Mouse (Mus musculus) limb, embryonic 10.5 days (tissue): Measurements from ENCODE around the gene Fam126a. TPM values are rescaled to one million over a fixed set of nuclear protein-coding genes. Genes with fewer than 3 reads are reported as not detected.

ENCODE experiments used
- DNase-seq: peaks from one replicate; pipeline ENCODE4 v3.0.0-alpha.2; 2017; ENCODE audit warnings: low spot score
- H3K27ac ChIP-seq: fragments of 300-500 bp; sonication (generic); 2 replicates; pipeline ENCODE4 v1.5.1; 2016; ENCODE audit warnings: mild to moderate bottlenecking
- H3K27me3 ChIP-seq: fragments of 300-500 bp; sonication (generic); 2 replicates; pipeline ENCODE4 v1.6.1; 2016; ENCODE audit warnings: low read depth, mild to moderate bottlenecking; ENCODE audit not compliant: poor library complexity, severe bottlenecking
- H3K36me3 ChIP-seq: fragments of 300-500 bp; sonication (generic); 2 replicates; pipeline ENCODE4 v1.6.1; 2016; ENCODE audit warnings: mild to moderate bottlenecking, moderate library complexity
- H3K4me1 ChIP-seq: fragments of 300-500 bp; sonication (generic); 2 replicates; pipeline ENCODE4 v1.6.1; 2016
- H3K4me3 ChIP-seq: fragments of 300-500 bp; sonication (generic); 2 replicates; pipeline ENCODE4 v1.5.1; 2016; ENCODE audit warnings: mild to moderate bottlenecking, moderate library complexity
- H3K9me3 ChIP-seq: fragments of 300-500 bp; sonication (generic); replicated peaks from 2 replicates; pipeline ENCODE4 v1.6.1; 2016; ENCODE audit warnings: mild to moderate bottlenecking
- WGBS: fragments of 180-500 bp; shearing (Covaris S2); methylation state at CpG from one replicate; pipeline ENCODE4 v1.1.7; 2016; 5-methylcytosine and 5-hydroxymethylcytosine counted together
- polyA plus RNA-seq: library from polyadenylated mRNA; unstranded; fragments of >200 nt; fragmentation: Nextera tagmentation; extraction: Ambion mirVana; gene quantifications from 2 replicates; pipeline ENCODE4 v1.2.1, GENCODE M21; 2016

Fam126a gene
- polyA plus RNA-seq, 1 experiment from 2014 or later = 23.3 TPM

DNA sequence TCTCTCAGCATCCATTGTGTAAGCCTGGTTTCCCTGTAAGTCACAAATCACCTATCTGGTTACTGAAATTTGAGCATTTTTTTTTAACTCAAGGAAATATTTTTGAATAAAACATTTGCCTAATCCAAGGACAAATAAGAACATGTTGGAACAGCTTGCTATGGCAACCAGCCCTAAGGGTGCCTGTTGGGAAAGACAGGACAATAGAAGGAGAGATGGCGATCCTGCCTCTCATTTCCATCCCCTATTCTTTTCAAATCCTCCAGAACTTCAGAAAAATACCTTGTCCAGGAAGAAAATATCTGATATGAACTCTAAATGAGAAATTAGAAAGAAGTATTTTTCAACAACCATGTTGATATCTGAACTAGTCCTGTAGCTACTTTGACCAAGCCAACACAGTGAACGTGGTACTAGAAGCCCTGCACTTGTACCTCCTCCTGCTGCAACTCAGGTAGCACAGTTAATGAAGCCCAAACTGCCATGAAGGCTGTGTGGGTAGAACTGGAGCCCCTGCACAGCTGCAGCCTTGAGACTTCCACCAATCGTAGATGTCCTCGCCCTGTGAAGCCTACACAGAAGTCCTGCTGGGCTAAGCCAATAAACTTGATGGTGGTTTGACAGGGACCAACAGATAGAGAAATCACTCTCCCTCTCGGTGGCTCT is 17.0 kb downstream of the Fam126a start:
- DNase-seq = no peak
- Histone ChIP-seq H3K9me3 (no peaks in the 10 kb centered on the region), H3K36me3 (no peaks in the 10 kb centered on the region), H3K27me3 (no peaks in the 10 kb centered on the region), H3K4me3 (no peak overlapping the region), H3K27ac (no peak overlapping the region), H3K4me1 (no peaks in the 10 kb centered on the region)
- WGBS = 75% methylated on average over 5 of the region's 5 CpGs

DNA sequence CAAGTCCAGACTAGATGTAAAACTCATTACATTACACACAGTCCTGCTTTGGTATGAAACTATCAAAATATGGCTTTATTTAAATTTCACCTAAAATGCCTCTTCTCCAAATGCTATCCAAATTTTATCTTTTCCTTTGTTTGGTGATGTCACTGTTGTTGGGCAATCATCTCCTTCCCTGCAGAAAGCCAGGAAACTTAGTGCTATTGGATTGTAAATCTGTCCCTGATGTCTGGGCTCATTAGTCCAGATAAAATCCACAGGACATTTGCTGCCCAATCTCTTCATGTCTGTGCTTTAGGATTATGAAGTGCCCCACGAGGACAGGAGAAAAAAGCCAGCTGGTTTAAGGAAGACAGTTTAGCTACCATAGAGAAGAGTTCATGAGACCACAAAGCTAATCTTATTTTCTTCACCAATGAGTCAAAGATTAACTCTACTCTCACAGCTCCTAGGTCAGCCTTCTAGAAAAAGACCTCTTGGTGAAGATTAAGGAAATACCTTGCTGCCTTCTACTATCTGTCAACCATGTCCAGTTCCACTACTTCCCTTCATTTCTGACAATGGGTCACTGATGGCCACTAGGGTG is 31.3 kb downstream of the Fam126a start:
- H3K27me3 ChIP-seq = no peaks in the 10 kb centered on the region
- H3K27ac ChIP-seq = no peak overlapping the region
- H3K9me3 ChIP-seq = no peaks in the 10 kb centered on the region
- 71% methylated on average over 1 of the region's 1 CpGs for WGBS
- H3K4me1 ChIP-seq = no peaks in the 10 kb centered on the region
- H3K4me3 ChIP-seq = no peak overlapping the region
- no peaks in the 10 kb centered on the region for H3K36me3 ChIP-seq
- DNase-seq = no peak

DNA sequence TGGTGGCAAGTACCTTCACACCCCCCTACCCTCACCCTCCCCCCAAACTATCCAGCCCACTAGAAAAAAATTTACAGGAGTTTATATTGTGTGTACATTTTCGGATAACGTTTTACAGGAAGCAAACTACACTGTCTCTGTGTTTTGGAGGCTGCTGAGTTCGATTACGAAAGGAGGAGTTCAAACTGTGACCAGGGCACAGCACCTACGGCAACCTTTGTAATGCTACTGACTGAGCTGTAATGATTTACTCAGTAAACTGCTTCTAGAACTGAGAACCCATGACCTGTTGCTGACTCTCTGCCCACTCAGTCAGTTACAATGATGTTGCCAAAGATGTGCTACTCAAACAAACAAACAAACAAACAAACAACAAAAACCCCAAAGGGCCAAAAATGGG is 34.5 kb downstream of the Fam126a start:
- Histone ChIP-seq H3K4me3 (no peak overlapping the region), H3K4me1 (no peaks in the 10 kb centered on the region), H3K36me3 (no peaks in the 10 kb centered on the region), H3K27me3 (no peaks in the 10 kb centered on the region), H3K27ac (no peak overlapping the region), H3K9me3 (no peaks in the 10 kb centered on the region)
- no peak for DNase-seq
- whole genome bisulfite sequencing = 84% methylated on average over 5 of the region's 5 CpGs

DNA sequence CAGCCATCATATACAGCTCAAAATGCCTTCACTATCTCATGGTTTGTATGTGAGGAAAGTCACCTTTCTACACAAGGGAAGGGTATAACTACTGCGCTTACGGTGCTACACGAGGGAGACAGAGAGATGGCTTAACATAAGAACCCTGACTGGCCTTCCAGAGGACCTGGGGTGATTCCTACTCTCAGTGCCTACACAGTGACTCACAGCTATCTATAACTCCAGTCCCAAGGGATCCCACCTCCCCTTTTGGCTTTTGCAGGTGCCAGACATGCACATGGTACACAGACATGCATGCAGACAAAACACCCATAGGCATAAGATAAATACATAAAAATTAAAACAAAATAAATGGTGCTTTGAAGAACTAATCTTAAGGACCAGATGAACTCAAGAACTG is 35.6 kb downstream of the Fam126a start:
- Histone ChIP-seq H3K27ac (no peak overlapping the region), H3K27me3 (no peaks in the 10 kb centered on the region), H3K36me3 (no peaks in the 10 kb centered on the region), H3K4me1 (no peaks in the 10 kb centered on the region), H3K4me3 (no peak overlapping the region), H3K9me3 (no peaks in the 10 kb centered on the region)
- 93% methylated on average over 3 of the region's 3 CpGs for WGBS
- DNase-seq = no peak

DNA sequence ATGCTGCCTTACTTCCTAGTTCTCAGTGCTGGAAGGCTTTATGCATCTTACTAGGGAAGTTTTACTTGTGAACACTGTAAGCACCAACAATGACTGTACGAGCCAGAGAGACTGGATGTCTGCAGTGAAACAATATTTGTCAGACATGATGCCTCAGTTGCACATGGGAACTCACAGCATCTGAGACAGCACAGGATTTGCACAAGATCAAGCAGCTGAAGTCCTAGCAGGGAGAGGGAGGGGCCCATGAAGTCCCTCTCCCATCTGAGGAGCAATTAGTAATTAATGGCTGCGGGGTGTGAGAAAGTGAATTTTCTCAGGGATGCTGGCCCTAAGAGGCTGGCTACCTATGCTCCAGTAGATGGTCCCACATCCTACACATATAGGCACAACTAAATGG is 36.3 kb downstream of the Fam126a start:
- H3K4me3 ChIP-seq = no peak overlapping the region
- 85% methylated on average over 2 of the region's 2 CpGs for WGBS
- no peaks in the 10 kb centered on the region for H3K4me1 ChIP-seq
- H3K27me3 ChIP-seq = no peaks in the 10 kb centered on the region
- no peaks in the 10 kb centered on the region for H3K36me3 ChIP-seq
- no peaks in the 10 kb centered on the region for H3K9me3 ChIP-seq
- H3K27ac ChIP-seq = no peak overlapping the region
- DNase-seq = no peak

DNA sequence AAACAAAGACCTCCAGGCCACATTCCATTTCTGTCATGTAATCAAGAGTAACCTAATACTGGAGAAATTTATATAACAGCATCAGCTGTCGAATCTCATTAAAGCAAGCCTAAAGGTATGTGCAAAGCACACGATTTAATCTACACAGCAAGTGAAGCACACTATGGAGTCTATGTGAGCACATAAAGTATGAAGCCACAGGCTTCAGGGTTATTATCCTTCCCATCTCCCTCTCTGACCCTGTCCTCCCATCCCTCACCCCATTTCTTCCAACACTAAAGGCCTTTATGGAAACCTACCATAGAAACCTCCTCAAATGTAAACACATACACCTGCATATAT is 37.0 kb downstream of the Fam126a start:
- Histone ChIP-seq H3K27ac (0 out of 2 replicates have a peak overlapping the region, but pooled peaks have one; percentile 25), H3K27me3 (no peaks in the 10 kb centered on the region), H3K4me1 (no peaks in the 10 kb centered on the region), H3K9me3 (no peaks in the 10 kb centered on the region), H3K36me3 (no peaks in the 10 kb centered on the region), H3K4me3 (no peak overlapping the region)
- 85% methylated on average over 2 of the region's 2 CpGs for WGBS
- no peak for DNase-seq

DNA sequence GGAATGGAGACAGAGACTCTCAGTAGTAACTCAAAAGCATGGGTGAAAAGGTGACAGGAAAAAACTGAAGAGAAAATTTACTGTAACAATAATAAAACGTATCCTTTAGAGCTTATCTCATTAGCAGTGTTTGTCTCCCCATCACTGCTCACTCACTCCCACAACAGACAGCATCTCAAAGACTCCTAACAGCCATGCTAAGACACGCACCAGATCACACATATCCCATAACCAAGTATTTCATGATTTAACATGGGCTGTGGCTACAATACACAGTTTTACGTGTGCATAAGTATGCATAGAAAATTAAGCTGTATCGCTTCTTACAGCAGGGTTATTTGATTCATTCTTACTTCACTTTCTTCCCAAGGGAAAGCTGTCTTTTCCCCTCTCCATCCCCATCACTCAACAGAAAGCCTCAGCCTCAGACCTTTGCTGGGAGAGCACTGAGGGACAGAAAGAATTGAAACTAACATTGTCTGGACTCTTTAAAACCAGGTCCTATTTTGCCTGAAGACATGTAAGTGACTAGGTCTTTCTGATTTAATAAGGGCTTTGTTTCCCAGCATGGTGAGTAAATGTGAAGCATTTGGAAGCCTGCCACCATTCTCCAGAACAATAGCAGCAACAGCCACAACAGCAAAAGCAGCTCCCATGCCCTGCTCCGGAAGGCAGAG is 37.5 kb downstream of the Fam126a start:
- 84% methylated on average over 5 of the region's 5 CpGs for WGBS
- H3K36me3 ChIP-seq = no peaks in the 10 kb centered on the region
- H3K4me1 ChIP-seq = no peaks in the 10 kb centered on the region
- no peak for DNase-seq
- no peaks in the 10 kb centered on the region for H3K27me3 ChIP-seq
- 0 out of 2 replicates have a peak overlapping the region, but pooled peaks have one; percentile 25 for H3K27ac ChIP-seq
- H3K4me3 ChIP-seq = no peak overlapping the region
- H3K9me3 ChIP-seq = no peaks in the 10 kb centered on the region

DNA sequence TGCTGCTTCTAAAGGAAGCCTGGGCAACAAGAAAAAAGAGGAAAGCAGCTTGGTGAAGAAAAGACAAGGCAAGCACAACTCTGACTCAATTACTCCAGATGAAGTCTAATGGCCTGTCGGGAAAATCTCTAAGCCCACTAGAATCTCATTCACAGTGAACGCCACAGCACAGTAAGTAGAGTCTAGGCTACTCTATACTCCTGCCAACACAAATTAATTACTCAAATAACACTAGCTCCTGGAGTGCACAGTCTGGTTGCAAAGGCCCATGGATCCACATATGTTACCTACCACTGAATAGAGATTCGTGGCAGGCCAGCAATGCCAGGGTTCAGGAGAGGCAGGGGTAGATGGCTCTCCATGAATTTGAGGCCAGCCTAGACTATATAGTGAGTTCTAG is 40.5 kb downstream of the Fam126a start:
- Histone ChIP-seq H3K4me3 (no peak overlapping the region), H3K4me1 (no peaks in the 10 kb centered on the region), H3K27me3 (no peaks in the 10 kb centered on the region), H3K9me3 (no peaks in the 10 kb centered on the region), H3K36me3 (no peaks in the 10 kb centered on the region), H3K27ac (no peak overlapping the region)
- DNase-seq = no peak
- 91% methylated on average over 3 of the region's 3 CpGs for WGBS

DNA sequence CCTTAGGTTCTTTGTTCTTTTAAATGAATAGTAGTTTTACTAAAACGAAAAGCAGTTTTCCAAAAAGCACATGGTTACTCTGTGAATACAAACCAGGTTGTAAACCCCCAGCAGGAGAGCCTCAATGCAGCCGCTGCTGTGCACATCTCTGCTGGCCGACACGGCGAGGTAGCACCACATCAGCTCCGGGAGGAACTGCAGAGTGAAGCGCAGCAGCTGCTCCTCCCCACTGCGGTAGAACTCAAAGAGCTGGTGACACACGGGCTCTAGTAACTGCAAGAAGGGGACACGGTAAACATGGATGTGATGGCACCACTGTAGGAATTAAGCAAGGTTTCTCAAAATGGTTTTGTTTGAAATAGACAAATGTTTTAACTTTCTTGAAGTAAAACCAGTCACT is 42.7 kb downstream of the Fam126a start:
- WGBS = 68% methylated on average over 10 of the region's 10 CpGs
- no peak overlapping the region for H3K4me3 ChIP-seq
- no peak for DNase-seq
- H3K9me3 ChIP-seq = no peaks in the 10 kb centered on the region
- no peaks in the 10 kb centered on the region for H3K4me1 ChIP-seq
- H3K27ac ChIP-seq = no peak overlapping the region
- H3K36me3 ChIP-seq = no peaks in the 10 kb centered on the region
- H3K27me3 ChIP-seq = no peaks in the 10 kb centered on the region

DNA sequence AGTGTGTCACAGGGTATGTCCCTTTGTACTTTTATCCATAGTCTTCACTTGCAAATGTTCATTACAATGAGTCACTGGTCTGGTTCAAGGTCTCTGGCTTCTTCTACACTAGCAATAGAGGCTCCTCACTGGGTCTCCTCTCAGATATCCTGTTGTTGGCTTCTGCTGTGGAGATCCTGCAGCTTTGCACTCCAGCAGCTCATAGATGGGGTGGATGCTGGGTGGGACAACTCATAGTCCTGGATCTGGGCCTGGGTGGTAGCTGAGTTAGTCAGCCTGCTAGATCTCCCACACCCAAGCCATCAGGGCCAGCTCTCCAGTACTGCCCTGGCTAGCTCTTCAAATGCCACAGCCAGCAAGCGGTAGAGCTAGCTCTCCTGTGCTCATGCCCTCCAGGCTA is 48.4 kb downstream of the Fam126a start:
- H3K36me3 ChIP-seq = peaks cover 10% of the 10 kb centered on the region
- WGBS = 86% methylated on average over 1 of the region's 1 CpGs
- H3K27me3 ChIP-seq = no peaks in the 10 kb centered on the region
- H3K4me1 ChIP-seq = no peaks in the 10 kb centered on the region
- no peak overlapping the region for H3K4me3 ChIP-seq
- no peaks in the 10 kb centered on the region for H3K9me3 ChIP-seq
- no peak overlapping the region for H3K27ac ChIP-seq
- no peak for DNase-seq

DNA sequence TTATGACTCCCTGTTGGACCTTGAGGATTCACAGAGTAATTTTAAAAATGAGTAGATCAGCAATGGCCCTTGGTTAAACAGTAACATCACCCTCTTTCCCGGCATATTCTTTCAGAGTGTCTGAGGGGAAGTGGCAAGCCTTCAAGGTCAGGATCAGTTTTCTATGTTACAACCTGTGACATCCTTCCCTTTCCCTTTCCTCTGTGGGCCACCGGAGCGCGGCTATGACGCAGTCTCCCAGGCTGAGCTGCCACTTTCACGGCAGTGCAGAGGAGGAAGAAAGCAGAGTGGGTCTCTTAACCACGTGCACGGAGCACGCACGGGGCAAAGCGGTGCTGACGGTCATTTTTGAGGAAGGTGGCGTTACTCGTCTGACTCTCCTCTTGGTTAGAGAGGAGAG is 52.0 kb downstream of the Fam126a start:
- Histone ChIP-seq H3K4me3 (no peak overlapping the region), H3K27me3 (no peaks in the 10 kb centered on the region), H3K36me3 (peaks cover 10% of the 10 kb centered on the region), H3K9me3 (no peaks in the 10 kb centered on the region), H3K4me1 (no peaks in the 10 kb centered on the region), H3K27ac (no peak overlapping the region)
- 94% methylated on average over 14 of the region's 14 CpGs for WGBS
- no peak for DNase-seq

DNA sequence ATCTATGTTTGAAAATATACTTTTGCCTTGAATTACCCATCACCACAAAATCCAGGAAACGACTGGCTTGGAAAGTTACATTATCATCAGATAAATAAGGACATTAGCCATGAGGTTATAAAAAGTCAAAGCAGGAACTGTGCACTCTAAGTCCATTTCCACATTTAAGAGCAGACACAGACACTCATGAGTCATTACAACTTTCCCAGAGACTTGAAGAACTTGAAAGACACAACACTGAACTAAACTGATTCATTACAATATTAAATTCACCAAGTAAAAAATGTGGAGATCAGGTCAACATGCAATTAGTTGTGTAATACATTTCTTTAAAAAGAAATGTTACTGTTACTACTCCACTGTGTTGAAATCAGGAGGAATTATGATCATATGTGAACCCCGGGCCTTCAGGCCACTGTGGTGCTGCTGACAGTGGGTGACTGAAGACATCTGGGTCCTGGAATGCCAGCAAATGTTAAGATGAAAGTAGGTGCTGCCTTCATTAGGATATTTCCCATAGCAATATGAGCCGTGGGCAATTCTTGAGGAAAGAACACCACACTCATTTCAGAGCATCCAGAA is 55.4 kb downstream of the Fam126a start:
- Histone ChIP-seq H3K4me3 (no peak overlapping the region), H3K9me3 (no peaks in the 10 kb centered on the region), H3K27me3 (no peaks in the 10 kb centered on the region), H3K4me1 (no peaks in the 10 kb centered on the region), H3K27ac (no peak overlapping the region), H3K36me3 (peaks cover 8% of the 10 kb centered on the region)
- WGBS = 87% methylated on average over 3 of the region's 3 CpGs
- DNase-seq = no peak

DNA sequence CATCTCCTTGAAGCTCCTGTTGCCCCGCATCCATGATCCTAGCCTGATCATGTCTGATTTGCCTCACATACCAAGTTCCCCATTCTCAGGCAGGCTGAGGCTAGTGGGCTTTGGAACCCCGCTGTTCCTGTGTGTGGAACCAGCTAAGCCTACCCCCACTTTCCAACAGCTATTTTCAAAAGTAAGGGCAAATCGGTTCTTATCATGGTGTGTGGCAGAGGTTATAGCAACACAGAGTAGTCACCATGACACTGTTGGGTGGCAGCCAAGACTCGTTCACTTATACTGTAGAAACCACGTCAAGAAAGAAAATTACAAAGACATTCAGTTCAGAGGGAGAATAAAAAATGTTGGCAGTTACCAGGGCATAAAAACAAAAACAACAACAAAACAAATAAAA is 62.8 kb downstream of the Fam126a start:
- DNase-seq = no peak
- H3K27ac ChIP-seq = no peak overlapping the region
- WGBS = 92% methylated on average over 5 of the region's 5 CpGs

More for the DNA sequence above, 62.8 kb downstream of the Fam126a start:
- H3K9me3 ChIP-seq = no peaks in the 10 kb centered on the region
- H3K27me3 ChIP-seq = no peaks in the 10 kb centered on the region
- no peaks in the 10 kb centered on the region for H3K36me3 ChIP-seq
- H3K4me3 ChIP-seq = no peak overlapping the region
- H3K4me1 ChIP-seq = no peaks in the 10 kb centered on the region
